Mouse (Mus musculus) granulocyte monocyte progenitor cell, adult 5-6 weeks (primary cell): ENCODE results near the gene Wfdc1. TPM values are rescaled to one million over a fixed set of nuclear protein-coding genes. Genes with fewer than 3 reads are reported as not detected.

Experiments used
- ATAC-seq: replicated peaks from 2 replicates; pipeline ENCODE4 v1.8.0; 2016; ENCODE audit warnings: mild to moderate bottlenecking, moderate TSS enrichment, inconsistent platforms; ENCODE audit not compliant: poor library complexity, severe bottlenecking
- total RNA-seq, 2 experiments: library from RNA; stranded (forward) in 1 of 2; stranded (reverse) in 1 of 2; fragments of 200-712, 200-1000 nt in 1 of 2; fragments of >200 nt in 1 of 2; fragmentation: Nextera tagmentation in 1 of 2; gene quantifications; 2 replicates each; pipeline ENCODE4 v1.2.3; 2014 to 2017

Gene Wfdc1
- total RNA-seq (2014; fragmentation: Nextera tagmentation) (not detected in 2 replicates), total RNA-seq (2017) (not detected in 2 replicates)

DNA sequence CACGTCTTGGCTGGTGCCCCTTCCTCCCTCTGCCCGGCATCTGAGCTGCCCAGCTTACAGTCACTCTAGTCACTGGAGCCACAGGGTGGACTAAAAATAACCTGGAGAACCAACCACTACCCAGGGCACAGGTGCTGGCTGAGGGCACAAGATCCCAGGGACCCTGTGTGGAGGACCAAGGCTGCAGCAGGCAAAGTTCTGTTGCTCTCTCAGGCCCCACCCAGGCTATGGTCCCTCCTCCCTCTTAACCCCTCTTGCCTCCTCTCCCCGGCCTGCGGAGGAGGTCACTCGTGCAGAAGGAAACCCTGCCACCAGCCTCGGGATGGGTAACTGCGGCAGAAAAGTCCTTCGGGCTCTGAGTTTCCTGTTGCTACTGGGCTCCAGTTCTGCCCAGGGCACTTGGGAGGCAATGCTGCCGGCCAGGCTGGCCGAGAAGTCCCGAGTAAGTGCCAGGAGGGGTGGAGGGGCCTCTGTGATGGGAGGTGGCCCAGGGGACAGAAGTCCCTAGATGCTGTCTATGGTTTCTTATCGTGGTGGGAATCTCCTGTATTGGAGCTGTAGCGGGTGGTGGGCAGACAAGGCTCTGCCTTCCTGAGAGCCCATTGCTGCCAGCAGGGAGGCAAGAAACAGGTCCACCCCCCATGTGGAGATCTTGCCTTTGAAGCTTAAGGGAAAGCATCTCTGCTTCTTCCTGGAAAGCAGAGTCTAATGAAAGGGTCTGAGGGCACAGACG is at the start of gene Wfdc1:
Gene Wfdc1 (plus strand): TSS at position 147 of the 733 bp plus-strand sequence.
- no peak for ATAC-seq

DNA sequence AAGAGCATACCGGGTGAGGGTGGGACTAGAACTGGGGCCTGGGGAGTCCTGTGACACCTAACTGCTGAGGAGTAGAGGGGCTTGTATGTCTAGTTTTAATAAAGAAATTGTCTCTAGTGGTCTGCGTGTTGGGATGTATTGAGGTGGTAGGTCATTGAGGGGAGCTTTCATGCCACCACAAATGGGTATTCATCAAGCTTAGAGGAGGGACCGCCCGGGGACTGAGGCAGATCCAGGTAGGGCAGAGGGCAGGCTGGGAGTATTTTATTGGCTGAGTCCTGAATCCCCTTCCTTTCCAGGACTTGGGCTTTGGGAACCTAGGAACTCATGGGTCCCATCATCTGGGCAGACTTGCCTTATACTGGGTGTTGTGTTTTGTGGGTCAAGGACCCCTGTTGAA is 49.4 kb upstream of the Wfdc1 start:
- no peak for ATAC-seq

DNA sequence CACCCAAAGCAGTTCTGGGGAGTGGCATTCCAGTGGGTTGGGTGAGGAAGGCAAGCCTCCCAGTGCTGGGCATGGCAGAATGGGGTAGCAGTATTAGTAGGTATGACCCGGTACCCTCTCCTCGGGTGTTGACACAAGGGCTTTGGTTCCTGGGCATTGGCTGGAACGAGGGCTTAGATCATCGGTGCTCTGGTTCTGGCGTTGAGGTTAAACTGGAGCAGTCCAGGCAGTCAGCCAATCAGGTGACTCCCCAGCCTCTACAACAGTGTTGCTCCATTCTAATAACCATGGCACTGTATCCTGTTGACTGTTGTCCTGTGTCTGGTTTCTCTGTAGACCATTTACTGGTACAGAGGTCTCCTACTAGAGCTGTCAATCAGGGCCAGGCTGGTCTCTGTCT is 48.6 kb upstream of the Wfdc1 start:
- no peak for ATAC-seq

DNA sequence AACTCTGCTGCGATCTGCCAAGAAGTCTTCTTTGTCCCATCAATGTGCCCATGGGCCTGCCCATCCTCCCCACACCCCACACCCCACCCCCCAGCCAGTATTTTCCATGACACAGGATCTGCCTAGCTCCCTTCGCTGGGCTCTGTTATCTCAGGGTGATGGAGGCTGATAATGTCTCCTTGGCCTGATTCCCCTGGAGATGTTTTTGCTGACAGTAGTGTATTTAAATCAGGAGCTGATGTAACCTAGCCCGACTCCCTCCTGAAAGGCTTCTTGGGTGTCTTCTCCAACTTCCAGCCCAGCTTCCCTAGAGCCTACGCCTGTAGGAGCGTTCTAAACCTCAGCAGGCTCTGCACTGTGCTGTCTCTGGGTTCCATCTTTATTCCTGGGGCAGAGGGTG is 47.3 kb upstream of the Wfdc1 start:
- no peak for ATAC-seq

DNA sequence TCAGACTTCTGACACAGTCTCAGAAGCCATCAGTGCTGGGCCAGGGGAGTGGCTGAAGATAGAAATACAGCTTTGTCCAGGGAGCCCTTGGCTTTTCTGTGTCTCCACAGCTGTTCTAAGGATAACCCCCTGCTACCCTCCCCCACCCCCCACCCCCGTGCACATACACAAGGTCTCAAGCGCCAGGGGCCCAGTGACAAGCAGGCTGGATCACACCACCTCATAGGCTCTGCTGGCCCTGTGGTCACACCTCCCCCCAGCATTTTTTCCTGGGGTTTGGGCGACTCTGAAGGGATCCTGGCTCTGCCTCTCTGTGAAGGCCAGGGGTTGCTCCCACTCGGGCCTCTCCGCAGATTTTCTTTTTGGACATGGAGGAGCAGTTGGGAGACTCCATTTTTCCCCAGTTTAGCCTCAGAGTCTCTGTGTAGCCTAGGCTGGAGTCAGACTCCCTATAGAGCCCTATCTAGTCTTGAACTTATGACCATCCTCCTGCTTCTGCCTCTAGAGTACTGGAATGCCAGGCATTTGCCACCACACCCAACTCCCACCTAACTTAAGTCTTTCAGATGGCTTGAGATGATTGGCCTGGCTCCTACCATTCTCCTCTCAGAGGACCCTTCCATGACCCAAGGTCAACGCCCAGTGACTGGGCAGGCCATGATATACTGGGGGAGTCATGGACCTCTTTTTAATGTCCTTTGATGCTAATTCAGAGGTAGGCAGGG is 45.9 kb upstream of the Wfdc1 start:
- ATAC-seq: no peak

DNA sequence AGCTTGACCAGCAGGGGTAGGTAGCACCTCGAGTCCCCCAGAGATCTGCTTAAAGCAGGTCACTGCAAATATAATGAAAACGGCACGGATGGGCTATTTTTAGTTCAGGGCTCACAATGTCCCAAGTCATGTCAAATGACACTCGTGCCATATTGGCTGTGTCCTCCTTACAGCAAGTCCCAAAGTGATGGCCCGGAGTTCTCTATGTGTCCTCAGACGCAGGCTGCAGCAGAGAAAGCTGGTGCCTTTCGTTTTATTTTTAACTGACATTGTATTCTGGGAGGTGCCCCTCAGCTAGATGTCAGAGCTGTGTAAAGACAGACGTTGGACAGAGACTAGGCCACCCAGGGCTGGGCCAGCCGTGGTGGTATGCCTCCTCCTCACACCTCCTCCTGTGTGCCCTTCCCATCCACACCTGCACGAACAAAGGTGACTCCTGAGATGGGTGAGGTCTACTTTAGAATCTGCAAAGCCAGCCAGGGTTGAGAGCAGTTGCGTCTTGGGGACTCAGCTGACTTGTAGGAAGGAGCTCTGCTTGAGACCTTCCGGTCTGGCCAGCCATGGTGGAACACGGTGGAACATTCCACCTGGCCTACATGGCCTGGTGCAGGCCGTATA is 45.2 kb upstream of the Wfdc1 start:
- no peak for ATAC-seq

DNA sequence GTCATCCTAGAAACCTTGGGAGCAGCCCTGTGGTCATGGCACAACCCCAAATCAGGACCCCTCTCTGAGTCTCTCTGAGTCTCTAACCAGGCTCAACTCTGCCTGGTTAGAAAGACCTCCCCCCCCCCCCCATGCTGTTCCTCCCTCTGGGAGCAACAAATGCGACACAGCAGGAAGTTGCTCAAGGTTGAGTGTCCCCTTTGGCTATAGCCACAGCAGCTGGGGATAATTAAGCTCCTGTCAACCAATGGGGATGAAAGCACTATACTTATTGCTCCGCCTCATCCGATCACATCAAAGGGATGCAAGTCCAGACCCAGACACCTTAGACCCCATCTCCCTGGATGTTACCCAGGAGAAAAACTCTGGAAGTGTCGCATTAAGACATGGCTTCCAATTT is 43.6 kb upstream of the Wfdc1 start:
- ATAC-seq: peak; percentile 66

DNA sequence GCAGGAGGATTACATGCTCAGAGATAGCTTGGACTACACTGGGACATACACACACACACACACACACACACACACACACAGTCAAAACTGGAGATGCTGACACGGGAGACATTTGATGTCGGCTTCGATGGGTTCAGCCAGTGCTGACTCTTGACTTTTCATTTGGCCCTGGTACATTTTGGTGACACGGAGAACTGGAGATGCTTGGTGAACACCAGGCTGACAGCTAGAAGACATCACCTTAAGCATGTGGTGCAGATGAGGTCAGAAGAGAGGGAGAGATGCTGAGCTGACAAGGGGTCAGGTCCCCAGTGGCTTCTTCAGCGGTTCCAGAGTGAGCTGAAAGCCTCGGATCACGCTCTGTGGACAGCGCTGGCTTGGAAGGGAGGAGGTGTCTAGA is 43.1 kb upstream of the Wfdc1 start:
- no peak for ATAC-seq

DNA sequence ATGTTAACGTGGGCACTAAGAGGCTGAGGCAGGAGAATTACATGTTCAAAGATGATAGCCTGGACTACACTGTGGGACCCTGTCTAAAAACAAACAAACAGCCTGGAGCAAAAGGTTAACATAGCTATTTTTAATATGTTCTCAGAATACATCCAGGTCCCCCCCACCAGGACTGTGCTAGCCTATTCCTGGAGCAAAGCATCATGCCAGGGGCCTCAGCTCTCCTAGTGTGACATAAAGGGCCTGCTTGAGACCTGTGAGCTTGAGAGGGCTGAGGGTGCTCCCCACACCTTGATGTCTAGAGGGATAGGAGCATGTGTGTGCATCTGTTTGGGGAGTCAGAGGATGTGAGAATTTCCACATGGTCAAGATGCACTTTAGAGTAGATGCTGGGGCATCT is 42.4 kb upstream of the Wfdc1 start:
- 0 out of 2 replicates have a peak, but pooled peaks have one; percentile 5 for ATAC-seq

DNA sequence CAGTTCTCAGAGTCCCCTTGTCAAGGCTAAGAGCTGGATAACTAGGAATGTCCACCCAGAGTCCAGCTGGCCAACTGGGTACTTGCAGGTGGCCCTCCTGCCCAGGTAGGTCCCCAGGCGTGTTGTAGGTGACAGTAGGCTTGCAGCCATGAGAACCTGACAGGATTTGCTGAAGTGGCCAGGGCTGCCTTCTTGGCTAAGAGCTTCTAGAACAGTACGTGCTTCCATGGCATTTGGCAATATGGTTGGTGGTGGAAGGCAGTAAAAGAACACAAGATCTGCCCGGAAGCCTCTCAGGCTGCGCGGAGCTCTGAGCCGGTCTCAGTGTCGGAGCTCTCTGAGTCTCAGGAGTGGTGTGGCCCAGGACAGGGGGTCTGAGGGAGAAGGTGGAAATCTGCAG is 41.2 kb upstream of the Wfdc1 start:
- ATAC-seq: no peak

DNA sequence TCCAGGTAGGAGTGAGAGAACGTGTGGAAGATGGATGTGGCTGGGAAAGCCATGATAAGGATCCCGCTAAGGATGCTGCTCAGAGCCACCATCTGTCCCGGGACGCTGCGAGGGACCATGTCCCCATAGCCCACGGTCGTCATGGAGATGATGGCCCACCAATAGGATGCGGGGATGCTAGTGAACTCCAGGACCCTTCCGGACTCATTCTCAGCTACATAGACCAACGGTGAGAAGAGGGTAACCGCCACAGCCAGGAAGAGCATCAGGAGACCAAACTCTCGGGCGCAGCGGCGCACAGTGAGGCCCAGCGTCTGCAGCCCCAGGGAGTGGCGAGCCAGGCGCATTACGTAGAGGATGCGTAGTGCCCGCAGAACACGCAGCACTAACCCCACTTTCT is 40.4 kb upstream of the Wfdc1 start:
- no peak for ATAC-seq

DNA sequence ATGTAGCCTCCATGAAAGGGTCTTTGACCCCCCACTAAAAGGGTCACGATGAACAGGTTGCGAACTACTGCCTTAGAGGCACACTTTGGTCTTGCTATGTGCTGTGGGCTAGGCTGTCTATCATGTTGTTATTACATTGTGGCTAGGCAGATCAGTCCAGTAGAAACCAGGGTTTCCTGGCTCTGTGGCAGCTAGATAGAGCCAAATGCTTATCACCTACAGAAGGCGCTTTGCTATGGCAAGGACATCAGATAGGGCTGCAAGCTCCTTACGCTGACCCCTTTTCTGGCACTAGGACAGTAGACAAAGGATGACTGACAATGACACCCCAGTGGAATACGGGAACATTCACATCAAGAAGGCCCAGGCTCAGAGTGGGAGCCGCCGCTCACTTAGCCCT is 39.0 kb upstream of the Wfdc1 start:
- no peak for ATAC-seq

DNA sequence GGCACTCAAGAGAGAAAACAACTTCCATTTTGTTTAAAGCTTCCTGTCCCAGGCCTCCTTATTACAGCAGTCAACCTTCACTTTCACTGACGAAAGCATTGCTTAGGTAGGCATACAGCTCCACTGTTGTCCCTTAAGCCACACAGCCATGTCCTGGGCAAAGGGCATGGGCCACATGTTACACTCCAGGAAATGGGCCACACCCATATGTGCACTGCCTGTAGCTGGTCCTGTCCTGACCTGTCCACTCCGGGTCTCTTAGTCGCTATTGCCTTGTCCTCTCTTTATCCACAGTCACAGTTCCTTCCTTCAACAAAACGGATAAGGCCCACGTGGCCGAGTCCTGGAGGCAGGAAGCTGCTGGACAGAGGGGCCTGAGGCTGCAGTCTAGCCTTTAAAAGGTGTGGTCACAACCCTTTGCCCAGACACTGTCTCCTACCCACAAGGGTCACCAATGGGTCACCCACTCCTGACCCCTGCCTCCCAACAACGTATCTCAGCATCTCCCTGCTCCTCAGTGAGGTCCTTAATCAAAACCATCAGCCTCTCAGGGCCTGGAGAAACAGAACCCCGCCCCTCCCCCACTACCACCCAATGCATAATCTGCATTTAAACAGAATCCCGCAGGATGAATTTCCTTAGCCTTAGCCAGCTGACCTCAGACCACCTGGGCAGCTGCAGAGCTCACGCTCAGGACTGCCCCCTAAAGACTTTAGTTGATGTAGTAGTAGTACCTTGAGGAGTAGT is 38.4 kb upstream of the Wfdc1 start:
- no peak for ATAC-seq

DNA sequence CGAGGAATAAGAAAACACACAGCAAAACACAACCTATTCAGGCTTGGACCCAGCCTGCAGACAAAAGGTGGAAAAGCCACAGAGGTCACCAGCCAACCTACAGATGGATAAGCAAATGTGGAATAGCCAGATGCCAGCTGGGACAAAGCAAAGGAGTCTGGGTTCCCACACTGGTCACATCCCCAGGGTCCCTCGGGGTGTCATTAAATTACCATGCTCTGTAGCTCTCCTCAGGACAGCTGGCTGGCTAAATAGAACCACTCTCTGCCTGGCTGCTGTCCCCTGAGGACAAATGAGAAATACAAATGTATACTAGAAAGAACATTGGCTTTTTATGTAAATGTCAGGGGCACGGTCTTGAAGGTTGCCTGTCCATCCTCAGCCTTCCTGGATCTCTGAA is 35.3 kb upstream of the Wfdc1 start:
- no peak for ATAC-seq

DNA sequence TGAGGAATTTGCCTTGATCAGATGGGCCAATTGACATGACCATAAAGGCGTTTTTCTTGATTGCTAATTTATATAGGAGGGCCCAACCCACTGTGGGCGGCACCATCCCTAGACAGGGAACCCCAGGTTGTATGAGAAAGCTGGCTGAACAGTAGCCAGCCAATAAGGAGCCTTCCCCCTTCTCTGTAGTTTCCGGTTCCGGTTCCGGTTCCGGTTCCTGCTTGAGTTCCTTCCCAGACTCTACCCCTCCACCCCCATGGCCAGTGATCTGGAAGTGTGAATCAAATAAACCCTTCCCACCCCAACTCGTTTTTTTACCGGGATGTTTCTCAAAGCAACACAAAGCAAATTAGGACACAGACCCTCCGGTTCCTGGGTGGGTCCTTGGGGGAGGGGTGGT is 33.9 kb upstream of the Wfdc1 start:
- no peak for ATAC-seq

DNA sequence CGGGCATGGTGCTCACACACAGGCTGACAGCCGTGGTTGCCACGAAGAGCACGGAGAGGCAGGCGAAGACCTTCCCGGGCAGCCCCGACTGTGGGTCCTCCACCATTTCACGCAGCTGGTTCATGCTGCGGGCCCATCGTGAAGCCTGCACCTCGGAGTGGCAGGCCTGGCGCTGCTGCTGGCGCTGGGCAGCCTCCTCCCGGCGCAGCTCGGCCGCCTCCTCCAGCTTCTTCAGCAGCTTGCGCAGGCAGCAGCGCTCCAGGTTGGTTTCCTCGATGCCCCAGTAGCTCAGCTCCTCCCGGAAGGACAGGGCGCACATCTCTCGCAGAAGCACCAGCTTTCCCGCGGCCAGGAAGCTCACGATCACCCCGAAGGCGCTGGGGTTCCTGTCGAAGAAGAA is 33.3 kb upstream of the Wfdc1 start:
- ATAC-seq: no peak

DNA sequence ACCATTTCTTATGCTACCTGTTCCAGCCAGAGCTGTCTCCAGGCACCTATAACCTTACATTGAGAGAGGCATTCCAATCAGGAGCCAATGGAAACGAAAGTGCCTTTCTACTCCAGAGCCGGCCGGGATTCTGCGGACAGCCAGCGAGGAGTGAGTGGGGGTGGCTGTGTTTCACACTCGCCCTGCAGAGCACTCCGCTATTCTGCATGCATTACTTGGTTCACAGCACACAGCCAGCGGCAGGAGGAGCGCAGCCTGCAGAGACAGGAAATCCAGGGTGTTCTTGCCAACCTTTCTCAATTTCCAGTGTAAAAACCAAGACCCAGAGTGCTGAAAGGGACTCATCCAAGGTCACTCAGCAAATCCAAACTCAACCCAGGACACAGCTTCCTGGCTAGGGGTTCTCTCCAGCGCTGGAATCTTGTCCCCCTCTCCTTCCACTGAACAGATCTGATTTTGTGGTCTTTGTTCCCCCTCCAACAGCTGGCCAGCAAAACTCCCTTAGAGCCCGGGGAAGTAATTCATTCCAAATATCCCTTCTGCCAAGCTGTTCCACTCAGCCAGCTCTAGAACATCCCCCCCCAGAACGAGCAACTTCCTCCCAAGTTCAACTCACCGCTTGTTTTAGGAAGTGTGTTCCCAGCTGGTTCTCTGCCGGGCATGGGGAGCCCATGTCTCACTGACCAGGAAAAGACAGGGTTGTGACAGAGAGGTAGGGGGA is 31.4 kb upstream of the Wfdc1 start:
- peak; percentile 36; the same call in 1 of the 2 replicates for ATAC-seq

DNA sequence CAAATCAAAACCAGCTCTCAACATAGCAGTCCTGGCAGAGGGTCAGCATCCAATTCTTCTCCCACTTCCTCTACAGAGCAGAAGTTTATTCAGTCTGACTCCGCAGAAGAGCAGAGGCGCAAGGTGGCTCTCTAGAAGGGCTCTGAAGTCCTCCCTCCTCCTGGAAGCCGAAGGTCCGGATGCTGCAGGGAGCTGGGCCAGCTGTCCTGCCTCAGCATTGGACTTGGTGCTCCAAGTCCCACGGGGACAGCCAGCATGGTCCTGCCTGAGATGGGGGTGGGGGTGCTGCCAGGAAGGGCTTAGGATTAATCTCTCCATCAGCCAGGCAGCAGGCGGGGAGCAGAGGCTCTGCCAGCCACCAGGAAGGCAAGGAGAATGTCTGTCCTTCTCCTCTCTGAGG is 30.8 kb upstream of the Wfdc1 start, which contains the start of gene Kcng4:
Gene Kcng4 (minus strand): TSS at position 303 of the 400 bp plus-strand sequence.
- peak; percentile 33; the same call in 1 of the 2 replicates for ATAC-seq

DNA sequence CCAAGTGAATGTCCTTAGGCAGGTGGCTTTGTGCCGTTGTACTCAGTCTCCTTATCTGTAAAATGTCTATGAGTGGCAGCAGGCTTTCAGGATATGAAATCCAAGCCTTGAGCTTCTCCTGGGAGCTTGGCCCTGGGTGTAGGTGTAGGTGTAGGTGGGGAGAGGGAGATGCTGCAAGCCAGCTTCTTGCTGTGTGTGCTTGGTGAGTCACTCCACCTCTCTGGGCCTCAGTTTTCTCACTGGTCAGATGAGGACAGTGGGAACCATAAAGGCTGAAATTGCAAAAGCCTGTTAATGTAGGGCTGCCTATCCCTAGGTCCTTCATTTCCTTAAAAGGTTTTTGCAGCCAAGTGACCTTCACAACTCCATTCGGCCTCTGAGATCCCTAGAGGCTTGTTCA is 30.2 kb upstream of the Wfdc1 start:
- ATAC-seq: 0 out of 2 replicates have a peak, but pooled peaks have one; percentile 4

DNA sequence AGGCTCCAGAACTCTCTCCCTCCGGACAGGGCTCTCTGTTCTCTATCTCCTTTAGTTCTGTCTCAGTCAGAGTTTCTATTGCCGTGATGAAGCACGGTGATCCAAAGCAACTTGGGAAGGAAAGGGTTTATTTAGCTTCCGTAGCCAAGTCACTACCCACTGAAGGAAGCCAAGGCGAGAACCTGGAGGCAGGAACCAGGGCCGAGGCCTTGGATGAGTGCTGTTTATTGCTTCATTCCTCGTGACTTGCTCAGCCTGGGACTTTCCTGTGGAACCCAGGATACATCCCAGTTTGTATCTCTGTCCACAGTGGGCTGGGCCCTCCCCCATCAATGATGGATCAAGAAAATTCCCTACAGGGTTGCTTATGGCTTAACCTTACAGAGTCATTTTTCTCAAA is 29.4 kb upstream of the Wfdc1 start:
- no peak for ATAC-seq
